Mouse (Mus musculus) stomach, embryonic 16.5 days (tissue): ENCODE measurements around the gene Auh. TPM values are rescaled to one million over a fixed set of nuclear protein-coding genes. Genes with fewer than 3 reads are reported as not detected.

Experiments used
- ATAC-seq: fragments of 200-750 bp; cut with Nextera tagmentation; 2 replicates; pipeline ENCODE4 v1.8.0; 2017; ENCODE audit warnings: moderate number of reproducible peaks, moderate TSS enrichment; ENCODE audit not compliant: insufficient read depth, low FRiP score
- H3K27ac ChIP-seq: fragments of 300-500 bp; sonication (generic); 2 replicates; pipeline ENCODE4 v1.5.1; 2014; ENCODE audit warnings: low read length
- H3K27me3 ChIP-seq: fragments of 300-500 bp; sonication (generic); 2 replicates; pipeline ENCODE4 v1.6.1; 2014; ENCODE audit warnings: low read length, control low read depth, mixed read lengths; ENCODE audit not compliant: control insufficient read depth, insufficient read depth
- H3K36me3 ChIP-seq: fragments of 300-500 bp; sonication (generic); 2 replicates; pipeline ENCODE4 v1.6.1; 2014; ENCODE audit warnings: low read length; ENCODE audit not compliant: control insufficient read depth, insufficient read depth
- H3K4me1 ChIP-seq: fragments of 300-500 bp; sonication (generic); 2 replicates; pipeline ENCODE4 v1.6.1; 2014; ENCODE audit warnings: low read length, control low read depth, mixed read lengths; ENCODE audit not compliant: control insufficient read depth, insufficient read depth
- H3K4me2 ChIP-seq: fragments of 300-500 bp; sonication (generic); 2 replicates; pipeline ENCODE4 v1.6.1; 2014; ENCODE audit warnings: low read depth, low read length, mixed read lengths
- H3K4me3 ChIP-seq: fragments of 300-500 bp; sonication (generic); replicated peaks from 2 replicates; pipeline ENCODE4 v1.5.1; 2014; ENCODE audit warnings: mild to moderate bottlenecking, low read length
- H3K9ac ChIP-seq: fragments of 300-500 bp; sonication (generic); 2 replicates; pipeline ENCODE4 v1.6.1; 2014; ENCODE audit warnings: low read length
- H3K9me3 ChIP-seq: fragments of 300-500 bp; sonication (generic); replicated peaks from 2 replicates; pipeline ENCODE4 v1.6.1; 2016; ENCODE audit warnings: low read length, control low read depth; ENCODE audit not compliant: control insufficient read depth
- WGBS: fragments of 180-500 bp; shearing (Covaris S2); extraction: QIAGEN DNeasy Blood & Tissue Kit; methylation state at CpG from one replicate; pipeline ENCODE4 v1.1.7; 2014; 5-methylcytosine and 5-hydroxymethylcytosine counted together
- polyA plus RNA-seq: library from polyadenylated mRNA; unstranded; fragments of >200 nt; fragmentation: Nextera tagmentation; extraction: Ambion mirVana; gene quantifications from 2 replicates; pipeline ENCODE4 v1.2.1, GENCODE M21; 2015

Gene Auh
- polyA plus RNA-seq, 1 experiment from 2014 or later: 46.9 TPM

GRCm38 (mm10) chr13:52813750-52814149 is 115.7 kb downstream of the Auh start:
- Histone ChIP-seq H3K27me3 (no peaks in the 10 kb centered on the region), H3K27ac (no peak overlapping the region; the same call in 1 of the 2 replicates), H3K9me3 (no peaks in the 10 kb centered on the region), H3K4me2 (no peak overlapping the region), H3K36me3 (no peaks in the 10 kb centered on the region), H3K4me3 (no peak overlapping the region), H3K4me1 (peaks cover 13% of the 10 kb centered on the region), H3K9ac (no peak overlapping the region)
- WGBS: 69% methylated on average over 3 of the region's 3 CpGs
- ATAC-seq: no peak

GRCm38 (mm10) chr13:52812549-52813515 is 116.6 kb downstream of the Auh start:
- ATAC-seq: no peak
- H3K4me2 ChIP-seq: no peak overlapping the region
- no peak overlapping the region for H3K4me3 ChIP-seq
- H3K27me3 ChIP-seq: no peaks in the 10 kb centered on the region
- no peaks in the 10 kb centered on the region for H3K36me3 ChIP-seq
- peaks cover 5% of the 10 kb centered on the region for H3K4me1 ChIP-seq
- 64% methylated on average over 16 of the region's 16 CpGs for WGBS
- no peaks in the 10 kb centered on the region for H3K9me3 ChIP-seq
- no peak overlapping the region for H3K9ac ChIP-seq
- H3K27ac ChIP-seq: peak overlapping the region; percentile 38; the same call in 1 of the 2 replicates

GRCm38 (mm10) chr13:52807722-52808121 is 121.8 kb downstream of the Auh start:
- Histone ChIP-seq H3K4me3 (no peak overlapping the region), H3K9me3 (no peaks in the 10 kb centered on the region), H3K27ac (no peak overlapping the region), H3K4me1 (peaks cover 15% of the 10 kb centered on the region), H3K9ac (no peak overlapping the region), H3K27me3 (no peaks in the 10 kb centered on the region), H3K4me2 (no peak overlapping the region), H3K36me3 (no peaks in the 10 kb centered on the region)
- ATAC-seq: no peak
- WGBS: 85% methylated on average over 11 of the region's 11 CpGs

GRCm38 (mm10) chr13:52806029-52806428 is 123.5 kb downstream of the Auh start:
- WGBS: 26% methylated on average over 4 of the region's 4 CpGs
- no peaks in the 10 kb centered on the region for H3K36me3 ChIP-seq
- H3K4me1 ChIP-seq: peaks cover 15% of the 10 kb centered on the region
- H3K4me2 ChIP-seq: no peak overlapping the region
- no peaks in the 10 kb centered on the region for H3K27me3 ChIP-seq
- no peaks in the 10 kb centered on the region for H3K9me3 ChIP-seq
- peak overlapping the region; percentile 40; the same call in 1 of the 2 replicates for H3K27ac ChIP-seq
- no peak for ATAC-seq
- no peak overlapping the region for H3K4me3 ChIP-seq
- no peak overlapping the region for H3K9ac ChIP-seq

- Histone ChIP-seq H3K4me3 (no peak overlapping the region), H3K9me3 (no peaks in the 10 kb centered on the region), H3K9ac (no peak overlapping the region), H3K4me1 (peaks cover 15% of the 10 kb centered on the region), H3K27ac (peak overlapping the region; percentile 40; the same call in 1 of the 2 replicates), H3K36me3 (no peaks in the 10 kb centered on the region), H3K4me2 (no peak overlapping the region), H3K27me3 (no peaks in the 10 kb centered on the region)
- no peak for ATAC-seq
- WGBS: 42% methylated on average over 6 of the region's 6 CpGs
Measured at GRCm38 (mm10) chr13:52805581-52805980, 123.9 kb downstream of the Auh start.

GRCm38 (mm10) chr13:52802482-52802881 is 127.0 kb downstream of the Auh start:
- no peaks in the 10 kb centered on the region for H3K36me3 ChIP-seq
- no peak overlapping the region for H3K4me3 ChIP-seq
- WGBS: 51% methylated on average over 4 of the region's 4 CpGs
- no peak for ATAC-seq
- H3K27ac ChIP-seq: no peak overlapping the region
- H3K4me1 ChIP-seq: peaks cover 16% of the 10 kb centered on the region
- H3K9ac ChIP-seq: no peak overlapping the region
- H3K9me3 ChIP-seq: no peaks in the 10 kb centered on the region
- H3K27me3 ChIP-seq: no peaks in the 10 kb centered on the region
- H3K4me2 ChIP-seq: no peak overlapping the region

GRCm38 (mm10) chr13:52800687-52801341 is 128.7 kb downstream of the Auh start:
- Histone ChIP-seq H3K27ac (0 out of 2 replicates have a peak overlapping the region, but pooled peaks have one; percentile 3), H3K4me1 (peaks cover 11% of the 10 kb centered on the region), H3K9ac (no peak overlapping the region), H3K4me2 (no peak overlapping the region), H3K4me3 (no peak overlapping the region), H3K36me3 (no peaks in the 10 kb centered on the region), H3K9me3 (no peaks in the 10 kb centered on the region), H3K27me3 (no peaks in the 10 kb centered on the region)
- peak; percentile 45; the same call in 1 of the 2 replicates for ATAC-seq
- 41% methylated on average over 4 of the region's 4 CpGs for WGBS

- Histone ChIP-seq H3K4me1 (peaks cover 7% of the 10 kb centered on the region; the same call in 1 of the 2 replicates), H3K4me2 (no peak overlapping the region), H3K4me3 (no peak overlapping the region), H3K27ac (no peak overlapping the region), H3K9ac (no peak overlapping the region), H3K27me3 (no peaks in the 10 kb centered on the region), H3K36me3 (no peaks in the 10 kb centered on the region), H3K9me3 (no peaks in the 10 kb centered on the region)
- WGBS: 56% methylated on average over 2 of the region's 2 CpGs
- ATAC-seq: no peak
Measured at GRCm38 (mm10) chr13:52800091-52800490, 129.4 kb downstream of the Auh start.

- Histone ChIP-seq H3K4me1 (no peaks in the 10 kb centered on the region), H3K36me3 (no peaks in the 10 kb centered on the region), H3K27ac (no peak overlapping the region), H3K9me3 (no peaks in the 10 kb centered on the region), H3K27me3 (no peaks in the 10 kb centered on the region), H3K4me3 (no peak overlapping the region), H3K9ac (no peak overlapping the region), H3K4me2 (no peak overlapping the region)
- WGBS: 88% methylated on average over 4 of the region's 4 CpGs
- ATAC-seq: no peak
Measured at GRCm38 (mm10) chr13:52794232-52794631, 135.2 kb downstream of the Auh start.
